Mouse (Mus musculus) forebrain, embryonic 12.5 days (tissue): ENCODE data around the gene Katnbl1. TPM values are rescaled to one million over a fixed set of nuclear protein-coding genes. Genes with fewer than 3 reads are reported as not detected.
A peak's percentile ranks its signal among the peaks of the same experiment; 100 is the strongest.

Experiments used
- ATAC-seq: fragments of 200-750 bp; cut with Nextera tagmentation; 2 replicates; pipeline ENCODE4 v1.8.0; 2017; ENCODE audit warnings: moderate TSS enrichment; ENCODE audit not compliant: low FRiP score
- H3K27ac ChIP-seq: fragments of 300-500 bp; sonication (generic); 2 replicates; pipeline ENCODE4 v1.5.1; 2016; ENCODE audit warnings: mild to moderate bottlenecking
- H3K27me3 ChIP-seq: fragments of 300-500 bp; sonication (generic); 2 replicates; pipeline ENCODE4 v1.6.1; 2016; ENCODE audit warnings: mild to moderate bottlenecking
- H3K36me3 ChIP-seq: fragments of 300-500 bp; sonication (generic); replicated peaks from 2 replicates; pipeline ENCODE4 v1.6.1; 2016; ENCODE audit warnings: mild to moderate bottlenecking
- H3K4me1 ChIP-seq: fragments of 300-500 bp; sonication (generic); 2 replicates; pipeline ENCODE4 v1.6.1; 2016
- H3K4me2 ChIP-seq: fragments of 300-500 bp; sonication (generic); 2 replicates; pipeline ENCODE4 v1.6.1; 2016; ENCODE audit warnings: mild to moderate bottlenecking, moderate library complexity
- H3K4me3 ChIP-seq: fragments of 300-500 bp; sonication (generic); replicated peaks from 2 replicates; pipeline ENCODE4 v1.5.1; 2016; ENCODE audit warnings: mild to moderate bottlenecking
- H3K9ac ChIP-seq: fragments of 300-500 bp; sonication (generic); 2 replicates; pipeline ENCODE4 v1.6.1; 2016; ENCODE audit warnings: mild to moderate bottlenecking
- H3K9me3 ChIP-seq: fragments of 300-500 bp; sonication (generic); 2 replicates; pipeline ENCODE4 v1.6.1; 2016
- WGBS: fragments of 180-500 bp; shearing (Covaris S2); methylation state at CpG from one replicate; pipeline ENCODE4 v1.1.7; 2016; 5-methylcytosine and 5-hydroxymethylcytosine counted together
- polyA plus RNA-seq: library from polyadenylated mRNA; unstranded; fragments of >200 nt; fragmentation: Nextera tagmentation; extraction: Ambion mirVana; gene quantifications from 2 replicates; pipeline ENCODE4 v1.2.1, GENCODE M21; 2016

Gene Katnbl1
- polyA plus RNA-seq, result 48.6 and 53.4 TPM in 2 replicates

DNA sequence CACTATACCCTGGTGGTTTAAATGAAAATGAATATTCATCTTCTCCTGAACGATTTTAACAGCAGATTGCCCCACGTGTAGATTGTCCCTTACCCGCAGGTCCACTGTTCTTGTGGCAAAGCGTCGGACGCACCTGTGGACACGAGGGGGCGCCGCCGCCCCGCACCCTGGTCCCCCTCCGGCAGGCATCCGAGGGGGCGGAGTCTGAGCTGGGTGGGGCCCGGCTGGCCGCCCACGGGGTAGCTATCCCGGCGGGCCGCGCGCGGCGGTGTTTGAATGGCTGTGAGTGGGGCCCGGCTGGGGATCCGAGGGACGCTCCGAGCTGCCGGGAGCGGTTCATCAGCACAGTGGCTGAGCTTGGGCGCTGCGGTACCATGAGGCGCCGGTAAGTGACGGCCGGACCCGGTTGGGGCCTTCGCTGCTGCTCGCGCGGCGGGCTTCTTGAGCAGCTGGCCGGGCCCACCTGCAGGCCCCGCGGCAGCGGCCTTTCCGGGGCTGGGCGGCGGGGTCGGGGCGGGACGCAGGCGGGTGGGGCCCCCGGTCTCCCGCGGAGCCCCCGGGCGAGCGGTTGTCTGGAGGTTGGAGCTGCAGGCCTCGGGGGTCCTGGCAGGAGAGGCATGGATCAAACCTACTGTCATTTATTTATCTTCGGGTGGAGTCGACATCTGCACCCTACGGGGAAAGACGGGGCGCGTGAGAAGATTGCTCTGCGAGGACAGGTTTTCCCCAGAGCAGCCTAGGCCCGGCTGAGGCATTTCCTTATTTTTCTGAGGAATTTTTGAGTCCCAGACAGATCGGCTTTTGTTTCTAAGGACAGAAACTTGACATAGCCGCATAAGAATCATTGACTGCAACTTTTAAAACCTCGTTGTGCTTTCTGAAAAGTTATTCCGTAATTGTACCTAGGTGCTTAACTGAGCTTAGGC, at the start of gene Katnbl1:
Gene Katnbl1, plus strand, starts transcription at position 239 of the 926 bp plus-strand sequence.
- peak within 1 kb of the TSS; percentile 63 for H3K4me2 ChIP-seq
- WGBS, result under 1% methylated on average over 70 of the region's 72 CpGs
- peak; percentile 100 for ATAC-seq
- no peaks in the 10 kb centered on the region for H3K9me3 ChIP-seq
- H3K27me3 ChIP-seq, result peaks cover 4% of the 10 kb centered on the region; the same call in 1 of the 2 replicates
- peaks cover 9% of the 10 kb centered on the region for H3K4me1 ChIP-seq
- peak within 1 kb of the TSS; percentile 92 for H3K9ac ChIP-seq
- H3K36me3 ChIP-seq, result no peaks in the 10 kb centered on the region
- H3K27ac ChIP-seq, result peak within 1 kb of the TSS; percentile 89
- peak within 1 kb of the TSS; percentile 89 for H3K4me3 ChIP-seq

DNA sequence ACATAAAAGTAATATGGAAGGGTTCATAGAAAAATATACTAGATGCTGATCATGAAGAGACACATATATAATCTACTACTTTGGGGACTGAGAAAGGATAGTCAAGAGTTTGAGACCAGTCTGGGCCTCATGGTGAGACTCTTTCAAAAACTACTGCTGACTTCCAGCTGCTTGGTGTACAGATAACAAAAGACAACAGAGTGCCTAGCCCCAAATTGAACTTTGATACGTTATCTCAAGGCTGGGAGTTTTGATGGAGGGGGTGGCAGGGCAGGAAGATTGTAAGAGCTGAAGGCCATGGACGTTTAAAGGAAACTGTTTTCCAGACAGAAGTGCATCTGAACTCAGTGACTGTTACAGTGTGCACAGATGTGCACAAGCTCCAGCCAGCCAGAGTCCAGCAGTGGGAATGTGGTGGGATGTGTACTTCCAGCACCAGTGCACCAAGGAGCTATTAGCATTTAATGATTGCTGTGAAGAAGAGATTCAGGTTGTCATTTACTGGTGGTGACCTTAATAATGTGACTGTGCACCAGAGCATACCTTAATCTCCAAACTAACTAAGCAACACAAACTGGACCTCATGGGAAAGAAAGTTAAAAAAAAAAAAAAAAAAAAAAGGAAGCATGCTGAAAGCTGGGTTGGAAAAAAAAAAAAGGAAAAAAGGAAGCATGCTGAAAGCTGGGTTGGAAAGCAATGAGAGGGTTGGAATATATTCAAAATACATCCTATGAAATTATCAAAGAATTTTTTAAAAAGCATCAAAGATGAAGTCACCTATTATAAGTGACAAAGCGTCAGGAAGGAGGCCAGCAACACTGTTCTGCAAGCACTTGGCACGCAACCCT, 46.7 kb upstream of the Katnbl1 start:
- no peaks in the 10 kb centered on the region for H3K9me3 ChIP-seq
- H3K36me3 ChIP-seq, result peaks cover 20% of the 10 kb centered on the region
- WGBS, result 76% methylated on average over 4 of the region's 4 CpGs
- no peak for ATAC-seq
- no peaks in the 10 kb centered on the region for H3K27me3 ChIP-seq
- no peak overlapping the region for H3K4me3 ChIP-seq
- no peak overlapping the region for H3K27ac ChIP-seq
- no peak overlapping the region for H3K9ac ChIP-seq
- no peak overlapping the region for H3K4me2 ChIP-seq
- H3K4me1 ChIP-seq, result no peaks in the 10 kb centered on the region

- Histone ChIP-seq H3K4me1 (no peaks in the 10 kb centered on the region), H3K9me3 (no peaks in the 10 kb centered on the region), H3K9ac (no peak overlapping the region), H3K27ac (no peak overlapping the region), H3K4me3 (no peak overlapping the region), H3K36me3 (peaks cover 39% of the 10 kb centered on the region), H3K27me3 (no peaks in the 10 kb centered on the region), H3K4me2 (no peak overlapping the region)
- WGBS, result 92% methylated on average over 6 of the region's 6 CpGs
- ATAC-seq, result no peak
Measured at GRCm38 (mm10) chr2:112337211-112337610, 41.8 kb upstream of the Katnbl1 start.

DNA sequence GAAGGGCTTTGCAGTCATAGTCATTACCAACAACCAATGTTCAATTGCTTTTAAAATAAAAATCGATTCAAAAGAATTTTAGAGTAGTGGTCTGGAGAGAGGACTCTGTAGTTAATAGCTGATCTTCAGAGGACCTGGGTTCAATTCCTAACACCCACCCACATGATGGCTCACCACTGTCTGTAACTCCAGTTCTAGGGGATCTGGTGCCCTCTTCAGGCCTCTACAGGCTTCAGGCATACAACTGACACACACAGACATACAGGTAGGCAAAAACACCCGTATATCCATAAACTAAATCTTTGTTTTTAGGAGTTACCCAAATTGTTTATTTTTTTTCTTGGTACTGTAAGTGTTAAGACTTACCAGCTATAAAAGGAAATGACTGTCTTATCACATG, 39.3 kb upstream of the Katnbl1 start:
- H3K36me3 ChIP-seq, result peaks cover 43% of the 10 kb centered on the region
- H3K4me1 ChIP-seq, result no peaks in the 10 kb centered on the region
- H3K9ac ChIP-seq, result no peak overlapping the region
- H3K27ac ChIP-seq, result no peak overlapping the region
- H3K27me3 ChIP-seq, result no peaks in the 10 kb centered on the region
- 86% methylated on average over 2 of the region's 2 CpGs for WGBS
- H3K4me2 ChIP-seq, result no peak overlapping the region
- H3K4me3 ChIP-seq, result no peak overlapping the region
- ATAC-seq, result no peak
- H3K9me3 ChIP-seq, result no peaks in the 10 kb centered on the region

GRCm38 (mm10) chr2:112341117-112341516, 37.9 kb upstream of the Katnbl1 start:
- Histone ChIP-seq H3K27me3 (no peaks in the 10 kb centered on the region), H3K4me2 (no peak overlapping the region)

GRCm38 (mm10) chr2:112348246-112348645, 30.8 kb upstream of the Katnbl1 start:
- 88% methylated on average over 3 of the region's 3 CpGs for WGBS
- no peak for ATAC-seq
- H3K36me3 ChIP-seq, result peaks cover 35% of the 10 kb centered on the region

More at GRCm38 (mm10) chr2:112341117-112341516, 37.9 kb upstream of the Katnbl1 start:
- Histone ChIP-seq H3K36me3 (peaks cover 38% of the 10 kb centered on the region), H3K4me3 (no peak overlapping the region), H3K9ac (no peak overlapping the region), H3K9me3 (no peaks in the 10 kb centered on the region), H3K27ac (no peak overlapping the region), H3K4me1 (no peaks in the 10 kb centered on the region)
- no peak for ATAC-seq
- WGBS, result 75% methylated on average over 3 of the region's 3 CpGs

DNA sequence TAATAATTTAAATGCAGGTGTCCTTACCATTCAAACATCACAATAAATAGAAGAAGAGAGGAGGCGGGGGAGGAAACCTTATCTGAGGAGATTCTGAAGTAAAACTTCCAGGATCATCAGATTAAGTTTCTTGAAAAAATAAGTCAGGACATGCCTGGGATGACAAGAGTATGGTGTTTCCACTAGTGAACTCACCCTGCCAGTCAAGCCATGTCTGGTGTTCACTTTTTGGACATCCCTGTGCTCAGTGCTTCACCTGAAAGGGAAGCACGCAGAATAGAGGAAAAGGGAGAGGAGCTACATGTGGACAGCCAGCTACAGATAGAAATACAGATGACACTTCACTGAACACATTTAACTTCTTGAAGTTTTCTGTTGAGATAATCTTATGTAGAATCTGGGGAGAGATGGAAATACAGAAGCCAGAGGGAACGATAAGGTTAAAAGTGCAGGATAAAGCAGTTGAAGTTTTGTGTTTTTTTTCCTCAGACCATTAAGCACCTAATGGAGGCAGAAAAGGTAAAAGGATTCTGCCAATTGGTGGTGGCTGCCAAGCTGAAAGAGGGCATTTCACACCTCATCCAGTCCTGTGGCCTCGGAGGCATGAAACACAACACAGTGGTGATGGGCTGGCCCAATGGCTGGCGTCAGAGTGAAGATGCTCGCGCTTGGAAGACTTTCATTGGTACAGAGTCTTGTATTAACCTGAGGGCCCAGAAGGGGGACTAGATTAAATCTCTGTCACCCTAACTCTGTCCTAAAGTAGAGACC, 25.1 kb upstream of the Katnbl1 start:
- ATAC-seq, result no peak
- 94% methylated on average over 7 of the region's 7 CpGs for WGBS
- peaks cover 58% of the 10 kb centered on the region for H3K36me3 ChIP-seq

More at GRCm38 (mm10) chr2:112348246-112348645, 30.8 kb upstream of the Katnbl1 start:
- Histone ChIP-seq H3K4me3 (no peak overlapping the region), H3K9ac (no peak overlapping the region), H3K4me1 (no peaks in the 10 kb centered on the region), H3K27me3 (no peaks in the 10 kb centered on the region), H3K9me3 (no peaks in the 10 kb centered on the region), H3K4me2 (no peak overlapping the region), H3K27ac (no peak overlapping the region)

DNA sequence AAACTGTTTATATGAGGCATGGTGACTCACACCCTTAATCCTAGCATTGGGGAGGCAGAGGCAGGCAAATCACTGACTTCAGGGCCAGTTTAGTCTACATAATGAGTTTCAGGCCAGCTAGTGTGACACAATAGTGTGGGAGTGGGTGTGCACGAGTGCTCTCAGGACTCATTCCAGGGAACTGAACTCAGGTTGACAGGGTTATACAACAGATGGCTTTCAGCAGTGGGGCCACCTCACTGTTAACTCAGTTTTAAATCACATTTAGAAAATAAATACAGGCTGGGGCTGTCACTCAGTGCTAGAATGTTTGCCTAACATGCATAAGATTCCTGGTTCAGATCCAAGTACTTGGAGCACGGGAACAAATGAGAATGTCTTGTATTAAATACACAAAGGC, 19.4 kb upstream of the Katnbl1 start:
- Histone ChIP-seq H3K4me2 (no peak overlapping the region), H3K36me3 (peaks cover 78% of the 10 kb centered on the region), H3K9me3 (no peaks in the 10 kb centered on the region), H3K27me3 (no peaks in the 10 kb centered on the region), H3K9ac (no peak overlapping the region), H3K4me1 (no peaks in the 10 kb centered on the region), H3K4me3 (no peak overlapping the region), H3K27ac (no peak overlapping the region)
- 87% methylated on average over 2 of the region's 2 CpGs for WGBS
- no peak for ATAC-seq

More for the DNA sequence above, 25.1 kb upstream of the Katnbl1 start:
- Histone ChIP-seq H3K27me3 (no peaks in the 10 kb centered on the region), H3K9ac (no peak overlapping the region), H3K27ac (no peak overlapping the region), H3K4me3 (no peak overlapping the region), H3K9me3 (no peaks in the 10 kb centered on the region), H3K4me1 (no peaks in the 10 kb centered on the region), H3K4me2 (no peak overlapping the region)

GRCm38 (mm10) chr2:112360012-112360780, 18.8 kb upstream of the Katnbl1 start:
- Histone ChIP-seq H3K4me3 (no peak overlapping the region), H3K9me3 (no peaks in the 10 kb centered on the region), H3K9ac (no peak overlapping the region), H3K27ac (no peak overlapping the region), H3K27me3 (no peaks in the 10 kb centered on the region), H3K36me3 (peaks cover 82% of the 10 kb centered on the region), H3K4me1 (no peaks in the 10 kb centered on the region), H3K4me2 (no peak overlapping the region)
- ATAC-seq, result no peak
- 94% methylated on average over 12 of the region's 12 CpGs for WGBS

DNA sequence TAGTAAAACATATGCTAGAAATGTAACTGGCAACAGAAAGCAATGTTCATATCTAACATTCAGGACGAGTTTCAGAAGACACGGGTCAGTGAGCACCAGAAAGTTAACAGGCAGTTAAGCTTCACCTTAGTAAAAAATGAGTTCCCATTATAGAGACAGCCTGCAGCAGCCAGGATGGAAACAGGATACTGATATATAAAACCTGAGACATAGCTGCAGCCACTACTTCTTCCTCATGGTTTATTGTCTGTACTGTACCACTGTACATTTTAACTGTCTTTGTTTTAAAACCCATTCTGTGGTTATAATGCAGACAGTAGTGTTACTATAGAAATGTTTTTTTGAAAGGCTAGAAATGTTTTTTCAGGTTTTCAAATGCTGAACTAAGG, 18.2 kb upstream of the Katnbl1 start:
- no peaks in the 10 kb centered on the region for H3K27me3 ChIP-seq
- no peak for ATAC-seq
- no peak overlapping the region for H3K4me3 ChIP-seq
- H3K9me3 ChIP-seq, result no peaks in the 10 kb centered on the region
- H3K27ac ChIP-seq, result no peak overlapping the region
- H3K9ac ChIP-seq, result no peak overlapping the region
- 86% methylated on average over 2 of the region's 2 CpGs for WGBS
- peaks cover 83% of the 10 kb centered on the region for H3K36me3 ChIP-seq
- H3K4me2 ChIP-seq, result no peak overlapping the region
- H3K4me1 ChIP-seq, result no peaks in the 10 kb centered on the region

GRCm38 (mm10) chr2:112367222-112367621, 11.8 kb upstream of the Katnbl1 start:
- Histone ChIP-seq H3K4me1 (peaks cover 14% of the 10 kb centered on the region), H3K27me3 (no peaks in the 10 kb centered on the region), H3K4me2 (peak overlapping the region; percentile 90), H3K9me3 (no peaks in the 10 kb centered on the region), H3K9ac (peak overlapping the region; percentile 81), H3K4me3 (peak overlapping the region; percentile 84), H3K27ac (no peak overlapping the region), H3K36me3 (peaks cover 25% of the 10 kb centered on the region)
- 17% methylated on average over 15 of the region's 15 CpGs for WGBS
- peak; percentile 1; the same call in 1 of the 2 replicates for ATAC-seq
